In genomic region chr2:31845512-31845895, GRCm38 (mm10) we compare ENCODE assay signal across 10 mouse cellular contexts. TPM values are rescaled to one million over a fixed set of nuclear protein-coding genes. Genes with fewer than 3 reads are reported as not detected.
DNase-seq lines count a peak whose midpoint lies in the region; ATAC-seq and TF ChIP-seq lines count a peak whose summit lies in the region.
"Had no signal": no experiment of that assay in that cellular context is flagged by ENCODE, and none has a peak within 500 bp of the region (broad histone marks: within the 10 kb centered on the region; RNA-seq: fewer than 3 reads in every experiment).

No protein-coding gene starts in this region.

- DNase-seq in heart, adult 8-10 months (ENCODE audit: low spot score) = no peak
- no peak for DNase-seq in urinary bladder, postnatal 36 days (ENCODE audit: low spot score in 2 of 2)
- DNase-seq in cerebellum, adult 11 months = no peak
- DNase-seq: spleen, adult 18-20 months had no signal

- no peak for TF ChIP-seq CTCF in cortical plate, adult 2 months (IDR thresholded peaks at IDR 0.05; ENCODE audit: extremely low read depth, insufficient read depth, low read length)

- H3K36me3 ChIP-seq in heart, embryonic 16.5 days (ENCODE audit: control insufficient read depth, insufficient read depth) = no peaks in the 10 kb centered on the region
- H3K36me3 ChIP-seq in hindbrain, embryonic 15.5 days = no peaks in the 10 kb centered on the region
- H3K36me3 ChIP-seq in midbrain, embryonic 15.5 days (replicated peaks) = no peaks in the 10 kb centered on the region

- H3K27me3 ChIP-seq in heart, embryonic 16.5 days (ENCODE audit: control insufficient read depth, insufficient read depth, low read length) = peaks cover 46% of the 10 kb centered on the region
- H3K27me3 ChIP-seq in hindbrain, embryonic 15.5 days = peaks cover 37% of the 10 kb centered on the region
- H3K27me3 ChIP-seq in midbrain, embryonic 15.5 days (replicated peaks) = peaks cover 41% of the 10 kb centered on the region

- WGBS in heart, embryonic 16.5 days = 3% methylated on average over 25 of the region's 26 CpGs
- 2% methylated on average over 20 of the region's 26 CpGs for WGBS in hindbrain, embryonic 15.5 days
- WGBS in midbrain, embryonic 15.5 days = under 1% methylated on average over 24 of the region's 26 CpGs

- no peaks in the 10 kb centered on the region for H3K9me3 ChIP-seq in heart, embryonic 16.5 days (replicated peaks; ENCODE audit: control insufficient read depth, low read length)
- no peaks in the 10 kb centered on the region for H3K9me3 ChIP-seq in hindbrain, embryonic 15.5 days
- no peaks in the 10 kb centered on the region for H3K9me3 ChIP-seq in midbrain, embryonic 15.5 days

- no peak overlapping the region for H3K27ac ChIP-seq in heart, embryonic 16.5 days (ENCODE audit: low read length)
- H3K27ac ChIP-seq in cortical plate, adult 2 months (ENCODE audit: insufficient read depth, low read length) = no peak overlapping the region
- no peak overlapping the region for H3K27ac ChIP-seq in hindbrain, embryonic 15.5 days (replicated peaks)
- 0 out of 2 replicates have a peak overlapping the region, but pooled peaks have one; percentile 26 for H3K27ac ChIP-seq in midbrain, embryonic 15.5 days

- peak overlapping the region; percentile 66 for H3K4me3 ChIP-seq in heart, embryonic 16.5 days (ENCODE audit: low read length)
- peak overlapping the region; percentile 28; the same call in 1 of the 2 replicates for H3K4me3 ChIP-seq in cortical plate, adult 2 months (ENCODE audit: insufficient read depth, low read length)
- peak overlapping the region; percentile 52 for H3K4me3 ChIP-seq in hindbrain, embryonic 15.5 days
- H3K4me3 ChIP-seq in midbrain, embryonic 15.5 days = peak overlapping the region; percentile 61

- TF ChIP-seq POLR2A in cortical plate, adult 2 months (IDR thresholded peaks at IDR 0.05; ENCODE audit: extremely low read depth, insufficient read depth, low read length) = no peak

- no peak for ATAC-seq in heart, embryonic 16.5 days (replicated peaks; ENCODE audit: extremely low read depth, insufficient read depth, low FRiP score)
- ATAC-seq in hindbrain, embryonic 15.5 days (ENCODE audit: low FRiP score, low read depth) = no peak
- ATAC-seq in midbrain, embryonic 15.5 days (replicated peaks) = peak; percentile 10; the same call in 1 of the 2 replicates
- no peak for ATAC-seq in frontal cortex, adult (ENCODE audit: low TSS enrichment)

- H3K9ac ChIP-seq in heart, embryonic 16.5 days (ENCODE audit: low read length) = peak overlapping the region; percentile 64
- H3K9ac ChIP-seq in hindbrain, embryonic 15.5 days = peak overlapping the region; percentile 53
- H3K9ac ChIP-seq in midbrain, embryonic 15.5 days = peak overlapping the region; percentile 52

- H3K4me2 ChIP-seq in heart, embryonic 16.5 days (ENCODE audit: low read depth, low read length) = peak overlapping the region; percentile 99
- H3K4me2 ChIP-seq in hindbrain, embryonic 15.5 days = peak overlapping the region; percentile 95
- peak overlapping the region; percentile 96 for H3K4me2 ChIP-seq in midbrain, embryonic 15.5 days

- peaks cover 12% of the 10 kb centered on the region for H3K4me1 ChIP-seq in heart, embryonic 16.5 days (ENCODE audit: control insufficient read depth, insufficient read depth, low read length)
- H3K4me1 ChIP-seq in cortical plate, adult 2 months (ENCODE audit: control insufficient read depth, insufficient read depth, low read length) = no peaks in the 10 kb centered on the region
- H3K4me1 ChIP-seq in hindbrain, embryonic 15.5 days (replicated peaks) = peaks cover 32% of the 10 kb centered on the region
- peaks cover 31% of the 10 kb centered on the region for H3K4me1 ChIP-seq in midbrain, embryonic 15.5 days

RNA-seq across cellular contexts. Expression of gene Fibcd1, which starts 0.3 kb away (rescaled TPM):
- polyA plus RNA-seq in heart, embryonic 16.5 days (2015; fragmentation: Nextera tagmentation; extraction: Ambion mirVana) = not detected in 2 replicates
- not detected for total RNA-seq in heart, adult 8-10 months (2022)
- polyA plus RNA-seq in cortical plate, adult 2 months (2012; rRNA removed) = 4.9 and 11.4 TPM in 2 replicates
- polyA plus RNA-seq in hindbrain, embryonic 15.5 days (2015; fragmentation: Nextera tagmentation; extraction: Ambion mirVana) = 7.7 and 8.1 TPM in 2 replicates
- 19.6 and 20.2 TPM in 2 replicates for polyA plus RNA-seq in midbrain, embryonic 15.5 days (2015; fragmentation: Nextera tagmentation; extraction: Ambion mirVana)

RNA-seq across cellular contexts. Expression of gene Qrfp, which starts 35.1 kb away (rescaled TPM):
- 0.14 and 0.22 TPM in 2 replicates for polyA plus RNA-seq in heart, embryonic 16.5 days (2015; fragmentation: Nextera tagmentation; extraction: Ambion mirVana)
- not detected for total RNA-seq in heart, adult 8-10 months (2022)
- not detected in 2 replicates for polyA plus RNA-seq in cortical plate, adult 2 months (2012; rRNA removed)
- 0.12 TPM in 1 of 2 replicates, not detected in the other for polyA plus RNA-seq in hindbrain, embryonic 15.5 days (2015; fragmentation: Nextera tagmentation; extraction: Ambion mirVana)
- polyA plus RNA-seq in midbrain, embryonic 15.5 days (2015; fragmentation: Nextera tagmentation; extraction: Ambion mirVana) = 0.05 and 0.09 TPM in 2 replicates
- total RNA-seq: CH12.LX had no signal

RNA-seq across cellular contexts. Expression of gene Lamc3, which starts 41.6 kb away (rescaled TPM):
- 0.41 and 0.55 TPM in 2 replicates for polyA plus RNA-seq in heart, embryonic 16.5 days (2015; fragmentation: Nextera tagmentation; extraction: Ambion mirVana)
- total RNA-seq in heart, adult 8-10 months (2022) = under 1 TPM; 0.41 to 0.75 (median 0.55) TPM
- 3.9 and 4.3 TPM in 2 replicates for polyA plus RNA-seq in cortical plate, adult 2 months (2012; rRNA removed)
- 4.9 and 5.4 TPM in 2 replicates for polyA plus RNA-seq in hindbrain, embryonic 15.5 days (2015; fragmentation: Nextera tagmentation; extraction: Ambion mirVana)
- polyA plus RNA-seq in midbrain, embryonic 15.5 days (2015; fragmentation: Nextera tagmentation; extraction: Ambion mirVana) = 6.2 and 6.8 TPM in 2 replicates
- total RNA-seq: CH12.LX had no signal
